ENCODE assay signal across 8 mouse cellular contexts in the genomic region with DNA sequence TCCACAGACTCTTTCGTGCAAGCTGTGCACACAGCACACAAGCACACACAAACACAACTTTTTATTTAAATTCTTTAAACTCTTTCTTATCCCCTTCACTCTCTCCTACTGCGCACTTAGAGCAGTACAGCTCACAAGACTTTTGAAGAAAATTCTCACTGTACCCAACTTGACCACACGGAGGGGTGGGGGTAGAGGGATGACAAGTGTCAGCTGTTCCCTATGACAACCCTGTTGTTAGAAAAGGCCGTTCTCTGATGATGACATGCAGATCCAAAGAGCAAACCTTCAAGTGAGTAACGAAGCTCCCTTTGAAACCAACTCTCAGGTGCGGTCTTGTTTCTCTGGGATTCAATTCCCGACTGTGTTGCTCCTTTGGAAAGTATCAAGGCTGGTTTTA. TPM values are rescaled to one million over a fixed set of nuclear protein-coding genes. Genes with fewer than 3 reads are reported as not detected.
DNase-seq lines count a peak whose midpoint lies in the region; ATAC-seq lines count a peak whose summit lies in the region.

No protein-coding gene starts in this region.

- no peaks in the 10 kb centered on the region for H3K27me3 ChIP-seq in limb, embryonic 12.5 days
- H3K27me3 ChIP-seq in neural tube, embryonic 14.5 days (ENCODE audit: control insufficient read depth, insufficient read depth, low read length) = no peaks in the 10 kb centered on the region

- ATAC-seq in frontal cortex, adult (ENCODE audit: low TSS enrichment) = peak; percentile 12; the same call in 1 of the 2 replicates
- peak; percentile 17 for ATAC-seq in erythroblast, adult 5-6 weeks (replicated peaks; ENCODE audit: low FRiP score, poor library complexity, severe bottlenecking)
- no peak for ATAC-seq in limb, embryonic 12.5 days (ENCODE audit: insufficient number of reproducible peaks, insufficient read depth, low FRiP score, low TSS enrichment, low read depth)
- 0 out of 2 replicates have a peak, but pooled peaks have one; percentile 28 for ATAC-seq in neural tube, embryonic 14.5 days (ENCODE audit: low read depth)

- peak overlapping the region; percentile 42; the same call in 1 of the 2 replicates for H3K9ac ChIP-seq in limb, embryonic 12.5 days (replicated peaks)
- H3K9ac ChIP-seq in neural tube, embryonic 14.5 days (replicated peaks; ENCODE audit: low read depth, low read length) = peak overlapping the region; percentile 78

- H3K36me3 ChIP-seq in limb, embryonic 12.5 days = no peaks in the 10 kb centered on the region
- no peaks in the 10 kb centered on the region for H3K36me3 ChIP-seq in neural tube, embryonic 14.5 days (ENCODE audit: control insufficient read depth, insufficient read depth, low read length)

- peaks cover 7% of the 10 kb centered on the region for H3K4me1 ChIP-seq in limb, embryonic 12.5 days (replicated peaks)
- H3K4me1 ChIP-seq in neural tube, embryonic 14.5 days (ENCODE audit: control insufficient read depth, insufficient read depth, low read length) = peaks cover 10% of the 10 kb centered on the region; the same call in 1 of the 2 replicates

- no peaks in the 10 kb centered on the region for H3K9me3 ChIP-seq in limb, embryonic 12.5 days
- H3K9me3 ChIP-seq in neural tube, embryonic 14.5 days (ENCODE audit: control insufficient read depth, low read length) = no peaks in the 10 kb centered on the region

- peak overlapping the region; percentile 71 for H3K4me3 ChIP-seq in limb, embryonic 12.5 days (replicated peaks)
- H3K4me3 ChIP-seq in neural tube, embryonic 14.5 days (ENCODE audit: low read depth, low read length) = peak overlapping the region; percentile 81

- H3K27ac ChIP-seq in limb, embryonic 12.5 days = no peak overlapping the region
- H3K27ac ChIP-seq in neural tube, embryonic 14.5 days (ENCODE audit: low read depth, low read length) = no peak overlapping the region

- DNase-seq in frontal cortex, postnatal 10 days (ENCODE audit: low spot score in 2 of 2) = no peak
- DNase-seq in 416B (ENCODE audit: low read depth) = peak; percentile 55
- no peak for DNase-seq in adrenal gland, postnatal 10 days
- DNase-seq in frontal cortex, postnatal 36 days (ENCODE audit: low spot score in 2 of 2) = no peak

- H3K4me2 ChIP-seq in limb, embryonic 12.5 days = peak overlapping the region; percentile 62
- H3K4me2 ChIP-seq in neural tube, embryonic 14.5 days (ENCODE audit: low read depth, low read length) = peak overlapping the region; percentile 64

- 47% methylated on average over 7 of the region's 7 CpGs for WGBS in limb, embryonic 12.5 days
- 51% methylated on average over 7 of the region's 7 CpGs for WGBS in neural tube, embryonic 14.5 days

RNA-seq across cellular contexts. Expression of a gene that starts 0.7 kb away (rescaled TPM):
- total RNA-seq in erythroblast, adult 5-6 weeks (2015; ENCODE audit: low replicate concordance) = 16.3 and 20.5 TPM in 2 replicates
- 15.8 and 19.4 TPM in 2 replicates for total RNA-seq in erythroblast, adult 5-6 weeks (2017; ENCODE audit: low replicate concordance)
- polyA plus RNA-seq in limb, embryonic 12.5 days (2016; fragmentation: Nextera tagmentation; extraction: Ambion mirVana) = 79.0 and 79.6 TPM in 2 replicates
- 112 and 126 TPM in 2 replicates for polyA plus RNA-seq in neural tube, embryonic 14.5 days (2014; fragmentation: Nextera tagmentation; extraction: Ambion mirVana)
- total RNA-seq in adrenal gland, postnatal 10 days (2021) = 10 to 100 TPM; 62.0 to 72.7 TPM

RNA-seq across cellular contexts. Expression of a gene that starts 26.8 kb away (rescaled TPM):
- 21.5 TPM in 1 of 2 replicates, not detected in the other for total RNA-seq in erythroblast, adult 5-6 weeks (2015; ENCODE audit: low replicate concordance)
- 2.4 and 3.7 TPM in 2 replicates for total RNA-seq in erythroblast, adult 5-6 weeks (2017; ENCODE audit: low replicate concordance)
- 0.59 and 2.2 TPM in 2 replicates for polyA plus RNA-seq in limb, embryonic 12.5 days (2016; fragmentation: Nextera tagmentation; extraction: Ambion mirVana)
- 18.6 and 19.8 TPM in 2 replicates for polyA plus RNA-seq in neural tube, embryonic 14.5 days (2014; fragmentation: Nextera tagmentation; extraction: Ambion mirVana)
- 1 to 10 TPM; 5.3 to 6.5 TPM for total RNA-seq in adrenal gland, postnatal 10 days (2021)

RNA-seq across cellular contexts. Expression of a gene that starts 27.1 kb away (rescaled TPM):
- total RNA-seq in erythroblast, adult 5-6 weeks (2015; ENCODE audit: low replicate concordance) = 0.84 and 1.7 TPM in 2 replicates
- 0.17 and 2.0 TPM in 2 replicates for total RNA-seq in erythroblast, adult 5-6 weeks (2017; ENCODE audit: low replicate concordance)
- 0.26 and 0.63 TPM in 2 replicates for polyA plus RNA-seq in limb, embryonic 12.5 days (2016; fragmentation: Nextera tagmentation; extraction: Ambion mirVana)
- 0.11 and 0.24 TPM in 2 replicates for polyA plus RNA-seq in neural tube, embryonic 14.5 days (2014; fragmentation: Nextera tagmentation; extraction: Ambion mirVana)
- total RNA-seq in adrenal gland, postnatal 10 days (2021) = 1 to 10 TPM; 3.1 to 3.3 TPM

RNA-seq across cellular contexts. Expression of a gene that starts 33.3 kb away (rescaled TPM):
- total RNA-seq in erythroblast, adult 5-6 weeks (2015; ENCODE audit: low replicate concordance) = not detected in 2 replicates
- total RNA-seq in erythroblast, adult 5-6 weeks (2017; ENCODE audit: low replicate concordance) = not detected in 2 replicates
- polyA plus RNA-seq in limb, embryonic 12.5 days (2016; fragmentation: Nextera tagmentation; extraction: Ambion mirVana) = not detected in 2 replicates
- polyA plus RNA-seq in neural tube, embryonic 14.5 days (2014; fragmentation: Nextera tagmentation; extraction: Ambion mirVana) = 0.24 TPM in 1 of 2 replicates, not detected in the other
- not detected for total RNA-seq in adrenal gland, postnatal 10 days (2021)

RNA-seq across cellular contexts. Expression of a gene that starts 33.5 kb away (rescaled TPM):
- not detected in 2 replicates for total RNA-seq in erythroblast, adult 5-6 weeks (2015; ENCODE audit: low replicate concordance)
- not detected in 2 replicates for total RNA-seq in erythroblast, adult 5-6 weeks (2017; ENCODE audit: low replicate concordance)
- 0.16 TPM in 1 of 2 replicates, not detected in the other for polyA plus RNA-seq in limb, embryonic 12.5 days (2016; fragmentation: Nextera tagmentation; extraction: Ambion mirVana)
- polyA plus RNA-seq in neural tube, embryonic 14.5 days (2014; fragmentation: Nextera tagmentation; extraction: Ambion mirVana) = 0.39 and 0.62 TPM in 2 replicates
- total RNA-seq in adrenal gland, postnatal 10 days (2021) = under 1 TPM; 0.30 to 0.51 TPM
